Mouse (Mus musculus): ENCODE results near the gene Ugt2b37. TPM values are rescaled to one million over a fixed set of nuclear protein-coding genes. Genes with fewer than 3 reads are reported as not detected.

Gene Ugt2b37
- not detected in 2 replicates for polyA plus RNA-seq (2012; rRNA removed; ENCODE audit: low replicate concordance)

GRCm38 (mm10) chr5:87254676-87255075, at the start of gene Ugt2b37:
TSS of gene Ugt2b37 (minus strand) at chr5:87254804.

Other genes starting within 250 kb of the Ugt2b37 start
- 0.76 TPM in 1 of 2 replicates, not detected in the other for gene Ugt2b36, start 162.2 kb downstream of the Ugt2b37 start, polyA plus RNA-seq (2012; rRNA removed; ENCODE audit: low replicate concordance)
- 0.37 TPM in 1 of 2 replicates, not detected in the other for gene Ugt2b5, start 114.5 kb downstream of the Ugt2b37 start, polyA plus RNA-seq (2012; rRNA removed; ENCODE audit: low replicate concordance)
- 0.20 TPM in 1 of 2 replicates, not detected in the other for gene Ugt2a3, start 82.4 kb upstream of the Ugt2b37 start, polyA plus RNA-seq (2012; rRNA removed; ENCODE audit: low replicate concordance)
- gene Ugt2b38, start 169.4 kb upstream of the Ugt2b37 start, polyA plus RNA-seq (2012; rRNA removed; ENCODE audit: low replicate concordance): not detected in 2 replicates
- not detected in 2 replicates for gene Ugt2a2, start 227.5 kb upstream of the Ugt2b37 start, polyA plus RNA-seq (2012; rRNA removed; ENCODE audit: low replicate concordance)
- gene Gm43638, start 232.0 kb upstream of the Ugt2b37 start, polyA plus RNA-seq (2012; rRNA removed; ENCODE audit: low replicate concordance): not detected in 2 replicates
- not detected in 2 replicates for gene Ugt2a1, start 236.1 kb upstream of the Ugt2b37 start, polyA plus RNA-seq (2012; rRNA removed; ENCODE audit: low replicate concordance)